Mouse (Mus musculus) cerebellum, adult 2 months (tissue): ENCODE data around the gene Ankrd60.

Source experiments
- CTCF ChIP-seq: fragments of 200-500 bp; IDR thresholded peaks from 2 replicates; pipeline ENCODE4 v1.5.1; 2011; ENCODE audit warnings: low read depth, mild to moderate bottlenecking, control low read depth, low read length, moderate library complexity, borderline replicate concordance; ENCODE audit not compliant: insufficient read depth
- POLR2A ChIP-seq: fragments of 200-500 bp; IDR thresholded peaks from 2 replicates; pipeline ENCODE4 v1.6.1; 2011; ENCODE audit warnings: low read length, control low read depth, borderline replicate concordance; ENCODE audit not compliant: insufficient read depth

DNA sequence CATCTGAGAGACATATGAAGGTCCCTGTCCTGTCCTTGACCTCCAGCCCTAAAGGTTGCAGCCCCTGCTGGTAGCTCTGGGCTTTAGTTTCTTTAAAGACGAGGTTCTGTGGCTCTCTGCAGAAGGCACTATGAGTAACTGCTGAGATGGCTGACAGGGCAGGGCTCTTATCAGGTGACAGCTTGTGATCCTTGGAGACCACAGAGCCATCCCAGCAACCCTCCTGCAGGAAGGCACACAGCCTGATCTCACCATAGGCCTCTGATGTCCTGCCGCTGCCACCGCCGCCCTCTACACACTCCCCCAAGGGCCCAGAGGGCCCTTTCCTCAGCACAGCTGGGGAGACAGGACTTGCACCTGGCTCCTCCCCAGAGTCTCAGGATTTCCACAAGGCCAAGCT lies 36.4 kb downstream of the Ankrd60 start:
- TF ChIP-seq POLR2A (no peak), CTCF (no peak)
